Mouse (Mus musculus): ENCODE results near the gene Gpr87.
"Not testable (repeated sequence)": the region's sequence is repeated elsewhere in the genome, so short reads cannot be mapped to it uniquely, and the experiment has no call there.

The Gpr87 gene

GRCm38 (mm10) chr3:59185662-59186061 lies 9.2 kb downstream of the Gpr87 start:
- DNase-seq = no peak

GRCm38 (mm10) chr3:59182129-59182528 lies 12.8 kb downstream of the Gpr87 start:
- no peak for DNase-seq

- no peak for DNase-seq
These were observed 13.8 kb downstream of the Gpr87 start for GRCm38 (mm10) chr3:59181134-59181533.

GRCm38 (mm10) chr3:59176871-59177270 lies 18.0 kb downstream of the Gpr87 start:
- no peak for DNase-seq

- DNase-seq = peak; percentile 19 to 34
These were observed 19.7 kb downstream of the Gpr87 start for GRCm38 (mm10) chr3:59175234-59175633.

- no peak for DNase-seq
These were observed 20.3 kb downstream of the Gpr87 start for GRCm38 (mm10) chr3:59174426-59175154.

- no peak for DNase-seq
These were observed 24.8 kb downstream of the Gpr87 start for GRCm38 (mm10) chr3:59169921-59170627.

- no peak for DNase-seq
These were observed 25.7 kb downstream of the Gpr87 start for GRCm38 (mm10) chr3:59169215-59169614.

- DNase-seq = no peak
These were observed 26.4 kb downstream of the Gpr87 start for GRCm38 (mm10) chr3:59168476-59168875.

- DNase-seq = no peak
These were observed 27.4 kb downstream of the Gpr87 start for GRCm38 (mm10) chr3:59167417-59168054.

GRCm38 (mm10) chr3:59160465-59160864 lies 34.4 kb downstream of the Gpr87 start:
- no peak for DNase-seq

GRCm38 (mm10) chr3:59157048-59157447 lies 37.9 kb downstream of the Gpr87 start:
- DNase-seq = no peak

- no peak for DNase-seq
These were observed 39.5 kb downstream of the Gpr87 start for GRCm38 (mm10) chr3:59155404-59155803.

- DNase-seq = no peak
These were observed 40.0 kb downstream of the Gpr87 start for GRCm38 (mm10) chr3:59154888-59155287.

GRCm38 (mm10) chr3:59153424-59153823 lies 41.5 kb downstream of the Gpr87 start, which contains the start of gene P2ry14:
Gene P2ry14 (minus strand): TSS chr3:59153618.
- DNase-seq = peak; percentile 30 to 39

- DNase-seq = no peak
These were observed 44.3 kb downstream of the Gpr87 start for GRCm38 (mm10) chr3:59150624-59151023.

- DNase-seq = no peak
These were observed 45.3 kb downstream of the Gpr87 start for GRCm38 (mm10) chr3:59149646-59150045.

GRCm38 (mm10) chr3:59145194-59145593 lies 49.7 kb downstream of the Gpr87 start:
- no peak for DNase-seq

GRCm38 (mm10) chr3:59141507-59142305 lies 53.2 kb downstream of the Gpr87 start:
- no peak for DNase-seq

- not testable (repeated sequence) for DNase-seq
These were observed 54.0 kb downstream of the Gpr87 start for GRCm38 (mm10) chr3:59140941-59141340.

GRCm38 (mm10) chr3:59140115-59140514 lies 54.8 kb downstream of the Gpr87 start:
- DNase-seq = no peak

- DNase-seq = no peak
These were observed 55.3 kb downstream of the Gpr87 start for GRCm38 (mm10) chr3:59139651-59140051.

GRCm38 (mm10) chr3:59138946-59139468 lies 55.9 kb downstream of the Gpr87 start:
- DNase-seq = no peak
